Mouse (Mus musculus): Measurements from ENCODE around the gene Adad1. TPM values are rescaled to one million over a fixed set of nuclear protein-coding genes. Genes with fewer than 3 reads are reported as not detected.

The Adad1 gene
- polyA plus RNA-seq (2012; rRNA removed): 0.13 and 0.20 TPM in 2 replicates

DNA sequence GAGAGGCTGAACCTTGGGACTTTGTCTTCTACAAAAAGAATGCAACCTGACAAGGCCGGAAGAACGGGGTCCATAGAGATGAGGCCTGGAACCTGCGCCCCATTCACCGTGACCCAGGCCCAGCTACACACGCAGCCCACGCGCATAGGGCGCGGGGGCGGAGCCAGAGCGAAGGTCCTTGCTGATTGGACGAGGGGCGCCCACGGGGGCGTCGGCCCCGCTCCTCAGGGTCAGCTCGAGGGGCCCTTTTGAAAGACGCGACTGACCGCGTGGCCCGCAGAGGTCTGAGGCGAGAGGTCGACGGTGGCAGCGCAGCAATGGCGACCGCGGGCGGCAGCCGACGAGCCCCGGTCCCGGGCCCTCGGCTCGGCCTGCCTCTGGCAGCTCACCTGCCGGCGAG, at the start of gene Adad1:
Gene Adad1, plus strand, starts transcription at position 122 of the 400 bp plus-strand sequence.

DNA sequence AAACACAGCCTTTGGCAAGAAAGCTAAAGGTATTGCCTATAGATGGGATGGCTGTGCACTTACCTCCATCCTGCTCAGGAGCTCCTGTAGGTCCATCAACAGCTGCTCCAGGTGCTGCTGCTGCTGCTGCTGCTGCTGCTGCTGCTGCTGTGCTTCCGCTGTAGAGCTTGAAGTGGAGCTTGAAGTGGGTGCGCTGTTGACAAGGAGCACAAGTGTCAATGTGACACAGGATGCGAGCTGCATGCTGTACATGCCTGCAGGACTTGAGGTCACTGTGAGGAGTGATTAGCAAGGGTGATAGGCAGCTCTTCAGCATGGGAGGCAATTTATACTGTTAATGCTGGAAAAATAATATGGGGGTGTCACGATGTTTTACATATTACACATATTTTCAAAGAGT, 62.3 kb downstream of the Adad1 start, which contains the start of gene Il2:
Gene Il2, minus strand, starts transcription at position 305 of the 400 bp plus-strand sequence.

Other genes starting within 250 kb of the Adad1 start
- gene 4932438A13Rik, start 200.4 kb upstream of the Adad1 start, polyA plus RNA-seq (2012; rRNA removed): 35.2 and 36.0 TPM in 2 replicates
- 0.47 and 0.54 TPM in 2 replicates for gene Il2, start 62.4 kb downstream of the Adad1 start, polyA plus RNA-seq (2012; rRNA removed)
- gene Il21, start 169.1 kb downstream of the Adad1 start, polyA plus RNA-seq (2012; rRNA removed): not detected in 2 replicates
- 4.4 and 4.6 TPM in 2 replicates for gene Bbs12, start 249.0 kb downstream of the Adad1 start, polyA plus RNA-seq (2012; rRNA removed)
- gene Cetn4, start 249.2 kb downstream of the Adad1 start, polyA plus RNA-seq (2012; rRNA removed): 2.8 and 3.3 TPM in 2 replicates

All from central nervous system, embryonic 14 days (tissue).